In the genomic region with DNA sequence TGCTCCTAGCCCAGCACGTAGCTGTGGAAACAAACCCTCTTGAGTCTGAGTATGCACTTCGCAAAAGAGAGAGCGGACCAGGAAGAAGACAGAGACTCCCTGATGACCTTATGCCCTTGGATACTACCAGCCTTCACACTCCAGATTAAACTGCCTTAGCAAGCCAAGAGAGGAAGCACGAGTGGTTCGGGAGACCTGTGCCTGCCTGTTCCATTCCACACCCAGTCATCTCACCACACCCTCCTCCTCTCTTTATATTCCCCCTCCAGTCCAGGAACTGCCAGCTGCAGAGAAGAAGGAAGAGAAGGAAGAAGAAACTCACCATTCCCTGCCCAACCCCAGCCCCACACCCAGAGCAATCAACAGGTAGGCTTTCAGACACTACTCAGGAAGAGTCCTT, we compare ENCODE assay signal across 9 mouse cellular contexts. TPM values are rescaled to one million over a fixed set of nuclear protein-coding genes. Genes with fewer than 3 reads are reported as not detected.
A peak's percentile ranks its signal among the peaks of the same experiment; 100 is the strongest.
DNase-seq lines count a peak whose midpoint lies in the region; TF ChIP-seq lines count a peak whose summit lies in the region.
"Had no signal": no experiment of that assay in that cellular context is flagged by ENCODE, and none has a peak within 500 bp of the region (broad histone marks: within the 10 kb centered on the region; RNA-seq: fewer than 3 reads in every experiment).

A gene (plus strand): TSS at position 221 of the 400 bp plus-strand sequence.

- TF ChIP-seq POLR2A in olfactory bulb, adult 2 months (IDR thresholded peaks at IDR 0.05; ENCODE audit: insufficient read depth, low read depth, low read length): no peak

- peak within 1 kb of the TSS; percentile 94 for H3K4me3 ChIP-seq in olfactory bulb, adult 2 months (ENCODE audit: insufficient read depth, low read depth, low read length)
- H3K4me3 ChIP-seq: erythroblast, embryonic 14.5 days had no signal

- peaks cover 15% of the 10 kb centered on the region for H3K4me1 ChIP-seq in olfactory bulb, adult 2 months (ENCODE audit: control insufficient read depth, insufficient read depth, low read length)

- no peak for TF ChIP-seq CTCF in olfactory bulb, adult 2 months (IDR thresholded peaks at IDR 0.05; ENCODE audit: insufficient read depth, low read depth, low read length)

- DNase-seq in cerebellum, adult 11-12 months: peak; percentile 30
- DNase-seq in cerebellum, postnatal 25 days: no peak
- DNase-seq in urinary bladder, adult 18-20 months (ENCODE audit: low spot score in 2 of 2): peak; percentile 15 to 18
- no peak for DNase-seq in urinary bladder, postnatal 4 days (ENCODE audit: low spot score in 2 of 2)
- no peak for DNase-seq in left cerebral cortex, postnatal 36 days (ENCODE audit: low spot score in 2 of 2)
- DNase-seq in frontal cortex, postnatal 14 days (ENCODE audit: low spot score in 2 of 2): no peak
- no peak for DNase-seq in heart, postnatal 14 days

- intact Hi-C loops in left cerebral cortex, postnatal 36 days (cut with DNase I): loop anchor here (1.0 kb wide), 1 partner anchor 37 kb away; no protein-coding TSS in a partner anchor
- intact Hi-C loops in heart, postnatal 14 days (cut with DNase I): no loop called here

- WGBS in olfactory bulb, adult 2 months: 55% methylated on average over 5 of the region's 5 CpGs

- peak within 1 kb of the TSS; percentile 90 for H3K27ac ChIP-seq in olfactory bulb, adult 2 months (ENCODE audit: insufficient read depth, low read depth, low read length)

RNA-seq across cellular contexts. Expression of the gene that starts here (rescaled TPM):
- 100 to 1,000 TPM; 350 to 364 TPM for total RNA-seq in left cerebral cortex, postnatal 36 days (2021)
- not detected in 2 replicates for polyA plus RNA-seq in olfactory bulb, adult 2 months (2012; ENCODE audit: insufficient read depth, insufficient read length, low replicate concordance, missing spikeins)
- 1 to 10 TPM; 1.3 to 1.6 TPM for total RNA-seq in heart, postnatal 14 days (2021)
- polyA plus RNA-seq: erythroblast, embryonic 14.5 days had no signal

Comparison
In these comparisons a context has a peak if more than half of its experiments do, and no peak if none do; other contexts are left out.
1. RNA of the gene that starts here (total RNA-seq): 350 to 364 TPM in left cerebral cortex, postnatal 36 days; 1.3 to 1.6 TPM in heart, postnatal 14 days; every median in the first group is over 100 times any median in the second.
2. DNase-seq: peak in cerebellum, adult 11-12 months (single experiment) and urinary bladder, adult 18-20 months (2 of 2); none in cerebellum, postnatal 25 days (0 of 2), urinary bladder, postnatal 4 days (0 of 2), left cerebral cortex, postnatal 36 days (0 of 2), frontal cortex, postnatal 14 days (0 of 2) and heart, postnatal 14 days (0 of 2).